Mouse (Mus musculus) liver, embryonic 12.5 days (tissue): ENCODE results near the gene Elp4. TPM values are rescaled to one million over a fixed set of nuclear protein-coding genes. Genes with fewer than 3 reads are reported as not detected.

Experiments
- ATAC-seq: fragments of 200-750 bp; cut with Nextera tagmentation; 2 replicates; pipeline ENCODE4 v1.8.0; 2017; ENCODE audit warnings: moderate number of reproducible peaks, mild to moderate bottlenecking, moderate library complexity
- H3K27ac ChIP-seq: fragments of 300-500 bp; sonication (generic); 2 replicates; pipeline ENCODE4 v1.5.1; 2016; ENCODE audit warnings: mild to moderate bottlenecking
- H3K27me3 ChIP-seq: fragments of 300-500 bp; sonication (generic); replicated peaks from 2 replicates; pipeline ENCODE4 v1.6.1; 2016; ENCODE audit warnings: mild to moderate bottlenecking, moderate library complexity
- H3K36me3 ChIP-seq: fragments of 300-500 bp; sonication (generic); 2 replicates; pipeline ENCODE4 v1.6.1; 2016; ENCODE audit warnings: mild to moderate bottlenecking, moderate library complexity
- H3K4me1 ChIP-seq: fragments of 300-500 bp; sonication (generic); 2 replicates; pipeline ENCODE4 v1.6.1; 2016
- H3K4me2 ChIP-seq: fragments of 300-500 bp; sonication (generic); 2 replicates; pipeline ENCODE4 v1.6.1; 2016; ENCODE audit warnings: mild to moderate bottlenecking, moderate library complexity
- H3K4me3 ChIP-seq: fragments of 300-500 bp; sonication (generic); 2 replicates; pipeline ENCODE4 v1.5.1; 2016; ENCODE audit warnings: mild to moderate bottlenecking, moderate library complexity
- H3K9ac ChIP-seq: fragments of 300-500 bp; sonication (generic); 2 replicates; pipeline ENCODE4 v1.6.1; 2016; ENCODE audit warnings: mild to moderate bottlenecking, moderate library complexity
- H3K9me3 ChIP-seq: fragments of 300-500 bp; sonication (generic); replicated peaks from 2 replicates; pipeline ENCODE4 v1.6.1; 2016; ENCODE audit warnings: mild to moderate bottlenecking, moderate library complexity
- WGBS: fragments of 180-500 bp; shearing (Covaris S2); methylation state at CpG from one replicate; pipeline ENCODE4 v1.1.7; 2016; ENCODE audit not compliant: insufficient replicate concordance; 5-methylcytosine and 5-hydroxymethylcytosine counted together
- polyA plus RNA-seq: library from polyadenylated mRNA; unstranded; fragments of >200 nt; fragmentation: Nextera tagmentation; extraction: Ambion mirVana; gene quantifications from 2 replicates; pipeline ENCODE4 v1.2.1, GENCODE M21; 2016

The Elp4 gene
- polyA plus RNA-seq, 1 experiment from 2014 or later = 24.8 TPM

DNA sequence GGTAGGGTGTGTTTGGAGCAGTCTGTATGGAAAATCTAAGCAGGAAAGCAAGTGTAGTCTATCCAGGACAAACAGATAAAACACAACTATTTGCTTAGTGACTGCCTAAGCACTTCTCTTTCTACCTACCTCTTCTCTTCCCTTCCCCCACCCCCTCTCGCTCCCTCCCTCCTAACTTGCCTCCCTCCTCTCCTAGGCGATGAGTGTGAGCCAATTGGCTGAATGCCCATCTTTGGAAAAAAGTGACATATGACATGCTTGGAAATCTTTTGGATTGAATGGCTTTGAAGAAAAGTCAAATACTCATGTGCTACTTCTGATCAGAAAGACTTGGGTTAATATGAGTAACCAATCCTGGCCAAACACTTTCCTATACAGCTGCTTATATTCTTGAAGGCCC is 199.0 kb downstream of the Elp4 start:
- Histone ChIP-seq H3K9me3 (no peaks in the 10 kb centered on the region), H3K27me3 (no peaks in the 10 kb centered on the region), H3K27ac (no peak overlapping the region), H3K9ac (no peak overlapping the region), H3K4me3 (no peak overlapping the region), H3K36me3 (no peaks in the 10 kb centered on the region), H3K4me1 (no peaks in the 10 kb centered on the region), H3K4me2 (no peak overlapping the region)
- no peak for ATAC-seq
- 79% methylated on average over 2 of the region's 2 CpGs for WGBS

DNA sequence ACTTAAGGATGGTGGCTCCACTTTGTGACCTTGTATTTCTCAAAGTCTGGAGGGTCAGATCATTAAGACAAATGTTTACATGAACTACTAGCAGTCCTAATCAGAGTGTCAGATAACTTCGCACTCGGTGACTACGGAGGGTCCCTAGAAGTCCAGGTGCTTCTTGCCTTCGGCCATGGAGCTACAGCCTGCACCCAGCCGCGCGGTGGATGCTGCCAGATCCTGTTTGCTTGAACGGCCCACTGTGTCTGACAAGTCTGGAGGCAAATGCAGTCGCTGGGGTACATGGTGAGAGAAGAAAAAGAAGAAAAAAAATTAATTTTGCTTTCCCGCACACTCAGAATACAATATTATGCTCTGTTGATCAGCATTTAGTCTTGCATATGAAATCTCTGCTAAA is 201.8 kb downstream of the Elp4 start:
- no peaks in the 10 kb centered on the region for H3K4me1 ChIP-seq
- no peak for ATAC-seq
- H3K9me3 ChIP-seq = no peaks in the 10 kb centered on the region
- H3K27ac ChIP-seq = no peak overlapping the region
- no peak overlapping the region for H3K9ac ChIP-seq
- H3K4me2 ChIP-seq = no peak overlapping the region
- H3K4me3 ChIP-seq = no peak overlapping the region
- 0 out of 2 replicates have a peak, but pooled peaks cover 5% of the 10 kb centered on the region for H3K27me3 ChIP-seq
- no peaks in the 10 kb centered on the region for H3K36me3 ChIP-seq
- WGBS = 73% methylated on average over 10 of the region's 10 CpGs

DNA sequence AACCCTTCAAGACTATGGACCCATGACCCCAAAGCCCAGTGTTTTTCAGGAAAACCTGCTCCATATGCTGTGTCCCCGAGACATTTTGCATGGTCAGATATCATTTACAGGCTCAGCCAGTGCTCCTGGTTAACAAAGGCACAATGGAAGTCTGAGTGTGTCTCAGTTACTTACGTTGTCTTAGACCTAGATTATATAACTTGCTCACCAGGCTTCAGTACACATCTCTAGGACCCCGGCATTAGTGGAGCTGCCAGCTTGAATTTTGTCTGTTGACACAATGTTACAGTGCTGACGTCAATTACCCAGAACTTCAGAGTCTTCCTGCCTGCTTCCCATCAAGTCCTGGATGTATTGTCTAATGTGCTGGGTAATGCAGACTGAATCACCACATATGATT is 202.6 kb downstream of the Elp4 start:
- Histone ChIP-seq H3K27ac (no peak overlapping the region), H3K4me2 (no peak overlapping the region), H3K4me1 (no peaks in the 10 kb centered on the region), H3K36me3 (no peaks in the 10 kb centered on the region), H3K9ac (no peak overlapping the region), H3K27me3 (0 out of 2 replicates have a peak, but pooled peaks cover 5% of the 10 kb centered on the region), H3K9me3 (no peaks in the 10 kb centered on the region), H3K4me3 (no peak overlapping the region)
- 74% methylated on average over 4 of the region's 4 CpGs for WGBS
- no peak for ATAC-seq

DNA sequence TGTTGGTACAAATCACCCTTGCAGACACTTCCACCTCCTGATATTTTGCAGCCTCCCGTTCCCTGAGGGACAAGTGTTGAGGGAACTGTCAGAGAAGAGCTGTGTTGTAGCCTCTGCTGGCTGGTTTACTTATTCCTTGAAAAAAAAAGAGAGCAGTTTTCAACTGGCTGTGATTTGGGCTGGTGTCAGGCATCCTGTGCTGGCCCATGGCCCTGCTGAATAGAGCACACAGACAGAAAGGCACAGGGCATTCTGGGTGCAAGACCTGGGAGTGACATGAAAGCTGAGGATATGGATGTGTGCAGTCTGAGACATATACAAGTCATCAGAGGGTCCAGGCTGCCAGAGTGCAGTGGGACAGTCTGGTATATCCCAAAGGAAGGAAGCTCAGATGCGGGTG is 205.7 kb downstream of the Elp4 start:
- H3K27ac ChIP-seq = no peak overlapping the region
- no peaks in the 10 kb centered on the region for H3K36me3 ChIP-seq
- WGBS = 71% methylated on average over 2 of the region's 2 CpGs
- no peak overlapping the region for H3K4me2 ChIP-seq
- H3K4me1 ChIP-seq = no peaks in the 10 kb centered on the region
- H3K9me3 ChIP-seq = no peaks in the 10 kb centered on the region
- ATAC-seq = no peak
- no peak overlapping the region for H3K4me3 ChIP-seq
- H3K27me3 ChIP-seq = peaks cover 22% of the 10 kb centered on the region
- no peak overlapping the region for H3K9ac ChIP-seq

DNA sequence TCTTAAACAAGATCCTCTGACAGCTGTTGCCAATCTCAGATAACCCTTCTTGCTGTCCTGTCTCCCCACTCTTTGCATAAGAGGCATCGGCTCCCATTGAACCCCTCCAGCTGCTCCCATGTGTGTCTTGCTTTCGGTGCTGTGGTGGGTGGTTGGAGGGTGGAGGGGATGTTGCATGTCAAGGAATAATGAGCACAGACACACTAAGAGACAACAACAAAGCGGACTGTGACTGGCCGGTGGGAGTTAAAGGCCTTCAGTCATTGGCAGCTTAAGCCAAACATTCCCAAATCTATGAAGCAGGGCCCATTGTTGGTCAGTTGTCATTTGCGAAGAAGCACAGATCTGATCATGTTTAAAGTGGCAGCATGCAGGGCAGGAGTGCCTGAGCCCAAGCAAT is 206.6 kb downstream of the Elp4 start:
- no peak for ATAC-seq
- Histone ChIP-seq H3K9me3 (no peaks in the 10 kb centered on the region), H3K4me2 (no peak overlapping the region), H3K9ac (no peak overlapping the region), H3K36me3 (no peaks in the 10 kb centered on the region), H3K27me3 (peaks cover 31% of the 10 kb centered on the region), H3K4me3 (no peak overlapping the region), H3K27ac (no peak overlapping the region), H3K4me1 (no peaks in the 10 kb centered on the region)
- 83% methylated on average over 5 of the region's 5 CpGs for WGBS

DNA sequence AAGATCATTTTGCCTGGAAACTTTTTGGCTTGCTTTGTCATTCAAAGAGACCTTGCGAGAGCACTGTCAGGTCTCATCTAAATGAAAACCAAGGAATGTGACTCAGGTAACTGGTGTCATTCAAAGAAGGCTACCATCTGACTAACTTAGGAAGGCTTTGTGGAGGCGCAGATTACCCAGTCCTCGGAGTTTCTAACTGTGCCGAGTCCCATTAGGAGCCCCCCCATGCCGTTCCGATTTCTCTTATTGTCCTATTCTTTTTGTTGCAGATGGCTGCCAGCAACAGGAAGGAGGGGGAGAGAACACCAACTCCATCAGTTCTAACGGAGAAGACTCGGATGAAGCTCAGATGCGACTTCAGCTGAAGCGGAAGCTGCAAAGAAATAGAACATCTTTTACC is 213.1 kb downstream of the Elp4 start:
- ATAC-seq = no peak
- 15% methylated on average over 10 of the region's 10 CpGs for whole genome bisulfite sequencing
- peaks cover 89% of the 10 kb centered on the region for H3K27me3 ChIP-seq

DNA sequence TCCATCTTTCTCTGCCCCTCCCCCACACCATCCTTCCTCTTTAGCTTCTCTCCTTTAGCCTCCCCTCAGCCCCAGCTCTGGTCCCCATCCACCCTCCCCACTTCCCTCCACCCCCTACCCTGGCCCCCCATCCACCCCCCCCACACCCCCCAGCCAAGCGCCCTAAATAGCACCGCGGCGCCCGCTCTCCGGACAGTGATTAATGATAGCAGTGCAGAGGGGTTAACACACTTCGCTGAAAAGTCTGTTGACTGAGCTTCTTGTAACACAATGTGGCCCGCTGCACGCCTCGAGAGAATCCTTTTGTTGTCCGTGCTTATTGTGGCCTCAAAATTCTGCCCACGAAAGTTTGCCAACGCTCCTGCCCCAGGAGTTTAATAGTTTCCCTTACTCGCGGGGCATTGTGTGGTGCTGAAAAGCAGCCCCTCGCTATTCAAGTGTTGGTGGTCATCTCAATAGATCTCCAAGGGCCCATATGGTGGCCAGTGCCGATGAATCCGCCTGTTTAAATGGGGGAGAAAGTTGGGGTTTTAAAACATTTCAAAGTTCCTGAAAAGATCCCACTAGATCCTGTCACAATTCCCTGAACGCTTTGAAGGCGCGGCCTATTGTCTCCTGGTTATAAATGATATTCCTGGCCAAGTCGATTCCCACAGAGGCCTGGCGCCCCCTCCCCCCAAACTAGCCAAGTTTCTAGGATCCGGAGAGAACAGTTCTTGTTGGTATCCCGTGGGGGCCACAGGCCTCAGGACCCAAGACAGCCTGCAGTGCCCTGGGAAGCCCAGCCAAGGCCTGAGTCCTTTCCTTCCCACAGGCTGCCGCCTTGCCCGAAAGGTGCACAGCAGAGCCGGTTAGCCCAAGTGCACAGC is 214.4 kb downstream of the Elp4 start:
- no peak overlapping the region for H3K4me3 ChIP-seq
- H3K4me1 ChIP-seq = no peaks in the 10 kb centered on the region; the same call in 1 of the 2 replicates
- no peak for ATAC-seq
- WGBS = 7% methylated on average over 28 of the region's 28 CpGs
- peaks cover 95% of the 10 kb centered on the region for H3K27me3 ChIP-seq
- H3K9ac ChIP-seq = no peak overlapping the region
- no peaks in the 10 kb centered on the region for H3K9me3 ChIP-seq
- H3K27ac ChIP-seq = no peak overlapping the region
- no peaks in the 10 kb centered on the region for H3K36me3 ChIP-seq
- no peak overlapping the region for H3K4me2 ChIP-seq

More for the DNA sequence above, 213.1 kb downstream of the Elp4 start:
- no peaks in the 10 kb centered on the region for H3K9me3 ChIP-seq
- H3K4me3 ChIP-seq = no peak overlapping the region
- no peak overlapping the region for H3K9ac ChIP-seq
- no peak overlapping the region for H3K27ac ChIP-seq
- H3K4me1 ChIP-seq = no peaks in the 10 kb centered on the region; the same call in 1 of the 2 replicates
- H3K4me2 ChIP-seq = no peak overlapping the region
- H3K36me3 ChIP-seq = no peaks in the 10 kb centered on the region

DNA sequence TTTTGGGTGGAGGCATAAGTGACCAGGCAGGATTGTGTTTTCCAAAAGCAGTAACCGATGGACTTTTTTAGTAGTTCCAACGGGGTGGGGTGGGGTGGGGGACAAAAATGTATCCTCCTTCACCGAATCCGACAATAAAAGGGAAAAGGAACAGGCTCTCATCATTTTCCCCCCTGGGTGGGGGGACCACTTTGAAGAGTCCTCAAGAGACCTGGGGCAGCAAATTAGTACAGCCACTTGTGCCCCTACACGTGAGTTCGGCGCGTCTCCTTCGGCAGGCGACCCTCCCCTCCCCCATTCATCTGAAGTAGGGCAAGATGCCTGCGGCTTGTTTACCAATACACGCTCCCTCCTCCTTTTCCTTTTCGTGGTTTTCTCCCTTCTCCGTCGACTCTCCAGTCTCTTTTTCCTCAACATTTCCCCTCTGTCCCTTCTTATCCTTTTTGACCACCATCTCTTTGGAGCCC is 215.0 kb downstream of the Elp4 start:
- Histone ChIP-seq H3K4me1 (no peaks in the 10 kb centered on the region; the same call in 1 of the 2 replicates), H3K4me2 (no peak overlapping the region), H3K36me3 (no peaks in the 10 kb centered on the region), H3K27ac (no peak overlapping the region), H3K9me3 (no peaks in the 10 kb centered on the region), H3K9ac (no peak overlapping the region), H3K27me3 (peaks cover 95% of the 10 kb centered on the region), H3K4me3 (no peak overlapping the region)
- no peak for ATAC-seq
- 2% methylated on average over 15 of the region's 15 CpGs for WGBS

DNA sequence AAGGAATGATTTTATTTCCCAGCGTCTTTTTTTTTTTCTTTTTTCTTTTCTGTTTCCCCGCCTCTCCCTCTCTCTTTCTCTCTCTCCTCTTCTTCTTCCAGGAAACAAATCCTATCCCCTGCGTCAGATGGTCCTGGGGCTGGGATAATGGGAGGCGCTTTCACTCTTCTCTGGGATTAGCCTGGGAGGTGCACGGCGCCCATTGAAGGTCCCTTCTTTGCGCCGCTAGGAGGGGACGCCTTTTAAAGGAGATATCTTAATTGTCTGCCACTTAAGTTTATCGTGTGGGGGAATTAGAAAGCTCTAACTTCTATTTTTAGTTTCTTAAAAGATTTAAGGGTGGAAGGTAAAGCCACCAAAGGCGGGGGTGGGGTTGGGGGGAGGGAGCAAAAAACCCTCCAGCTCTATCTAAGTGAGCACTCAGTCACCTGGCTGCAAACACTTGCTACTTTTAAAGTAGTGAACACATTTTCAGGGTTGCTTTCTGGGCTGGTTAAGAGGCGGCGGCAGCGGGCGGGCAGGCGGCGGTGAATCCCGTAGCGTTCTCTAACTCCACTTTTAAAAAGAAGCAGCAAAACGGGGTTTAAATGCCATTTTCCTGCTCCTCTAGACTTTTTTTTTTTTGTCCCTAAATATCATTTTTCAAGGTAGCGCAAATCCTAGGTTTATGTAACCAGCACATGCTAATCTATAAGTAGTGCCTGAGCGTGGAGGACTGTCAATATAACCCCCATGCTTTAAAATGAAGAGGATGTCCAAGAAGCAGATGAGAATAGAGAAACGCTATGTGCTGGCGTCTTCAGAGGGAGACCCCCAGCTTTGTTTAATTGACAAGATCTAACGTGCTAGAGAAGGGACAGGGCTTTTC is 215.7 kb downstream of the Elp4 start:
- peaks cover 97% of the 10 kb centered on the region for H3K27me3 ChIP-seq
- no peak for ATAC-seq
- WGBS = 2% methylated on average over 25 of the region's 25 CpGs
- H3K9me3 ChIP-seq = no peaks in the 10 kb centered on the region
- H3K27ac ChIP-seq = no peak overlapping the region
- no peak overlapping the region for H3K9ac ChIP-seq
- H3K4me1 ChIP-seq = no peaks in the 10 kb centered on the region; the same call in 1 of the 2 replicates
- H3K4me3 ChIP-seq = no peak overlapping the region
- H3K4me2 ChIP-seq = peak overlapping the region; percentile 30; the same call in 1 of the 2 replicates
- no peaks in the 10 kb centered on the region for H3K36me3 ChIP-seq

DNA sequence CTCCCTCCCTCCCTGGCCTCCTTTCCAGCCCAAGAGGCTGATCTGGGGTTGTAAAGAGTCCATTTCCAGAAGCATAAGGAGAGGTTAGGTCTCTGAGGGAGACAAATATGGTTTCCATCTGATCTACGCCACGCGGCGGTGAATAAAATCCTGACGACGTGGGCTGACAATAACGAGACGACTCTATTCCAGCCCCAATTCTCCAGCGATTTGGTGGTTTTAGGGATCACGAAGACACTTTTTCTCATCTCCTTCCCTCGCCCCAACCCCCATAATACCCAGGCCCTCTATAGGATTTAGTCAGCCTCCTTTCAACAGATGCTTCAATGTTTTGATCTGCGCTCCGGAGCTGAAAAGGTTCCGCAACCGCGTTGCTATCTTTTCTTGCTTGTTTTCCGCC is 216.4 kb downstream of the Elp4 start:
- 0 out of 2 replicates have a peak overlapping the region, but pooled peaks have one; percentile 8 for H3K4me3 ChIP-seq
- H3K4me2 ChIP-seq = peak overlapping the region; percentile 30
- ATAC-seq = no peak
- 2% methylated on average over 17 of the region's 17 CpGs for WGBS
- no peaks in the 10 kb centered on the region; the same call in 1 of the 2 replicates for H3K4me1 ChIP-seq
- no peaks in the 10 kb centered on the region for H3K36me3 ChIP-seq
- no peak overlapping the region for H3K27ac ChIP-seq
- H3K9ac ChIP-seq = no peak overlapping the region
- peaks cover 97% of the 10 kb centered on the region for H3K27me3 ChIP-seq
- no peaks in the 10 kb centered on the region for H3K9me3 ChIP-seq

DNA sequence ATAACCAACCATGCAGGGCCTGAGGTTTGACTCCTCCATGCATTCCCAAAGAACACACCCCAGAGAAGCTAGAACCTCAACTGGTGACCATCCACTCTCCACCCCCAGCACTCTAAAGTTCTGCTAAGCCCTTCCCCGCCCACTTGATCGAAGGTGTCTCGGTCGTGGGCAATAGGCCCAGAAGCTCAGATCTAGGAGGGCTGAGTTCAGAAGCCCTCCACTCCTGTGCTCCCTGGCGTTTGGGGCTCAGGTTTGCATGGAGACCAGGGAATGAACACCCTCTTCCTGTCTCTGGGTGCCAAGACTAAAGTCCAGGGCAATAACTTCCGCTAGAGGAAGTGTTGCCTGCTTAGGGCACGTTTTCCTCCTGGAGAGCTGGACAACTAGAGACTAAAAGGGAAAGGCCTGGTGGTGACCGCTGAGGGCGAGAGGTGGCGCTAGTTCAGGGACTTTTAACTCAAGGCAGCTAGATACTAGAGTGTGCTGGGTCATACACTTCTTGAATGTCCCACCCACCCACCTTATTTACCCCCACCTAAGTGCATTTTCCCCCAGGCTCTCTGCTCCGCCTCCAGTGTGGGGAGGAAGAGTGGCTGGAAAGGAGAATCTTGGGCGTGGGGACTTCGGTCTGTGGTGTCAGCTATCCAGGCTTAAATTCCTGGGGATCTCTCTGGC is 216.9 kb downstream of the Elp4 start:
- Histone ChIP-seq H3K9me3 (no peaks in the 10 kb centered on the region), H3K27me3 (peaks cover 97% of the 10 kb centered on the region), H3K4me2 (peak overlapping the region; percentile 30), H3K4me3 (0 out of 2 replicates have a peak overlapping the region, but pooled peaks have one; percentile 8), H3K4me1 (peaks cover 3% of the 10 kb centered on the region; the same call in 1 of the 2 replicates), H3K9ac (no peak overlapping the region), H3K36me3 (no peaks in the 10 kb centered on the region), H3K27ac (no peak overlapping the region)
- WGBS = 5% methylated on average over 13 of the region's 13 CpGs
- ATAC-seq = peak; percentile 47; the same call in 1 of the 2 replicates
